Mouse (Mus musculus): ENCODE results near the gene Adgra1. TPM values are rescaled to one million over a fixed set of nuclear protein-coding genes. Genes with fewer than 3 reads are reported as not detected.

Adgra1 gene
- polyA plus RNA-seq (2012; rRNA removed): 0.07 TPM in 2 replicates

DNA sequence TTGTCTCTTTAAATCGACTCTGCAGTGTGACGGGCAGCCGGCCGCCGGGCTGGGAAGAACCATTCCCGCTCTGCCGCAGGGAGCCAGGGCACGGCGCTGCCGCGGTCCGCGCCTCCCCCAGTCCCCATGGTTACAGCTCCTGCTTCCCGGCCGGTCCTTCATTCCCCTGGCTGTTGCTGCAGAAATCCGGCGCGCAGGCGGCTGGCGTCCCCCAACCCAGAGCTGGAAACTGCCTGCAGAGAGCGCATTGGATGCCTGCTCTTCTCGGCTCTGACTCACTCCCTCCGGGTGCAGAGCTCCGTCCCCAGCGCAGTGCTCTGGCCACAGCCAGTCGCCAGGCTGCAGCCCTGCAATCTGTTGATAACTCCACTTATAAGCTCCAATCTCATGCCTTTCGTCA is at the start of gene Adgra1:
Gene Adgra1 (plus strand): TSS at position 139 of the 400 bp plus-strand sequence.
- no peak for DNase-seq (ENCODE audit: low read depth, low spot score)
- WGBS: 2% methylated on average over 27 of the region's 27 CpGs

DNA sequence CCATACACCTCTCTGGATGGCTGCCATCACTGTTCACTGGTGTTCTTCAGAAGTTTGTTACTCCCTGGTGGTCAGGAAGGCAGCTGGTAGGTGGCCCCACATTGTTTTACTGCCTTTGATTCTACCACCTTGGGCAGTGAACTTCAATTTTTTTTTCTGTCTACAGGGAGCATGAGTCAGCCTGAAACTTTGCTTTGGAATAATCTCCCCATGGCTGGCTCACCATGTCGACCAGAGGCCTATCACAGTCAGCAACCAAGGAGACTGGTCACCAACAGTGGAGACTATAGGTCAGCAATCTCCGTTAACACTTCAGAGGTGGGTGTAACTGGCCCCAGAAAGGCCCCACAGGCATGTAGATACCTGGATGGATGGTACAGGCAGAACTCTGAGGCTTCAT is 46.6 kb upstream of the Adgra1 start:
- WGBS: 66% methylated on average over 2 of the region's 2 CpGs
- no peak for DNase-seq (ENCODE audit: low read depth, low spot score)

DNA sequence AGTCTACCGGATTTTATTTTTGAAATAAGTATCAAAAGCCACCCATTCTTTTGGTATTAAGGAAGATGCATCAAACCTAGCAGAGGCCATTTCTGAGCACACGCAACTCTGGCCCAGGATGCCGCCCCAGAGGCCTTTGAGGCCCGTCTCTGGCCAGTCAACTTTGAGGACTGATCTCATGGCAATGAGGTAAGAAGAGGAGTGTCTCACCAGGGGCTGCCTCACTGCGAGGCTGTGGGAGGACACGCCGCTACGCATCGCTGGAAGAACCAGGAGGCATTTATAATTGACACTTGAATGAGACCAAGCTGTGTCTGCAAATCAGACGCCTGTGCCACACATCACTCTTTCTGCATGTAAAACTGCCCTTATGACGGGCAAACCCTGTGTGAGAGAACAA is 45.0 kb upstream of the Adgra1 start:
- WGBS: 85% methylated on average over 11 of the region's 11 CpGs
- DNase-seq (ENCODE audit: low read depth, low spot score): no peak

DNA sequence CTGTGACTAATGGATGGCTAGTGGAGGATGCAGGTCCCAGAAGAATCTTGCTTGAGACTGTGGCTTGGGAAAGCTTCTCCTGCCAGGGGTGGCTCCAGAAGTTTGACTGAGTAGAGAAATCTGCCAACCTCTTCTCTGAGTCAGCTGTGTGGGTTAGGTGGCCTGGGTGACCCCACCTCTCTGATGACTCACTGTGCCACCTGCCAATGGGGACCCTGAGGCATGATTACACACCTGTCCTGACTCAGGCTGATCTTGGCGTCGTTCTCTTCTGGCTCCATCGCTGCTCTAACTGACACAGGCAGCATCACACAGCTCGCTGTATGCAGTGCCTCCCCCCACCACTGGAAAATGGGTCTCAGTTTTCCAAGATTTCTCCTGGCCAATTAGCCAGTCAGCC is 44.3 kb upstream of the Adgra1 start:
- 53% methylated on average over 4 of the region's 4 CpGs for WGBS
- DNase-seq (ENCODE audit: low read depth, low spot score): no peak

DNA sequence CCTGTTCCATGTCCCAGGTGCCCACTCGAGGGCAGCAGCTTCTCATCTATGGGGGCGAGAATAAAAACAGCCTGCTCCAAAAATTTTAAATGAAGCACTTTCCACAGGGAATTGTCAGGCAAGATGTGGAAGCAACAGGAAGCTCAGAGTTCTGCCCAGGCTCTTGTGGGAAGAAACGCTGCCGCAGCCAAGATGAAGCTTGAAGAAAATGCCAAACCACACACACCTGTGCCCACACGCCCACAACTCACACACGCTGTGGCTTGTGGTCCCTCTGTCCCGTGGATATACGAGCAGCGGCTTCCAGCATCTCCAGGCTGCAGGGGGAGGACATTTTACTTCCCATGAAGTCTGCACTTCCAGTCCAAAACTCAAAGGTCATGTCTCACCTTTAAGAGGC is 42.4 kb upstream of the Adgra1 start:
- DNase-seq (ENCODE audit: low read depth, low spot score): no peak
- WGBS: 67% methylated on average over 9 of the region's 9 CpGs

DNA sequence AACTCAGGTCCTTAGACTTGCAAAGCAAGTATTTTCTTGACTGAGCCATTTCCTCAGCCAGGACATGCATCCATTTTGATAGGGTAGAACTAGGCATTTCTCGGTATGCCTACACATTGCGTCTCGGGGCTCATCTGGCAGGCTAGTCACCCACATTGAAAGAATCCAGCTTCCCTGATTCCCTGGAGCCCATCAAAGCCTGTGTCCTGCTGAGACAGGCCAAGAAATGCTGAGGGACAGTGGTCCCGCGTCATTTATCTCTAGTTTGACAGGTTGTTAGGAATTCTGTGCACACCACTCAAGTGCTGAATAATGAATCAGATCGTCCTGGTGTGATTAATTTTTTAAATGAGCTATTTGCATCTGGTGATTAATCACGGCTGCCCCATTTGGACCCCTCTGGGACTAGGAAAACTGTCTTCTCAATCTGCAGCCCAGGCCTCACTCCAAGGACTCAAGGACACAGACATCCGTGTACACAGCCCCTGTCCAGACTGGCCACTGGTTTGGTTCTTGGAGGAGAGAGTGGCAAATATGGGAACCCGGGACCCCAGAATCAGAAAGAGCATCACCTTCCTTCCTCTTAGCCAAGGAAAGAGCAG is 38.9 kb upstream of the Adgra1 start:
- 84% methylated on average over 9 of the region's 9 CpGs for WGBS

DNA sequence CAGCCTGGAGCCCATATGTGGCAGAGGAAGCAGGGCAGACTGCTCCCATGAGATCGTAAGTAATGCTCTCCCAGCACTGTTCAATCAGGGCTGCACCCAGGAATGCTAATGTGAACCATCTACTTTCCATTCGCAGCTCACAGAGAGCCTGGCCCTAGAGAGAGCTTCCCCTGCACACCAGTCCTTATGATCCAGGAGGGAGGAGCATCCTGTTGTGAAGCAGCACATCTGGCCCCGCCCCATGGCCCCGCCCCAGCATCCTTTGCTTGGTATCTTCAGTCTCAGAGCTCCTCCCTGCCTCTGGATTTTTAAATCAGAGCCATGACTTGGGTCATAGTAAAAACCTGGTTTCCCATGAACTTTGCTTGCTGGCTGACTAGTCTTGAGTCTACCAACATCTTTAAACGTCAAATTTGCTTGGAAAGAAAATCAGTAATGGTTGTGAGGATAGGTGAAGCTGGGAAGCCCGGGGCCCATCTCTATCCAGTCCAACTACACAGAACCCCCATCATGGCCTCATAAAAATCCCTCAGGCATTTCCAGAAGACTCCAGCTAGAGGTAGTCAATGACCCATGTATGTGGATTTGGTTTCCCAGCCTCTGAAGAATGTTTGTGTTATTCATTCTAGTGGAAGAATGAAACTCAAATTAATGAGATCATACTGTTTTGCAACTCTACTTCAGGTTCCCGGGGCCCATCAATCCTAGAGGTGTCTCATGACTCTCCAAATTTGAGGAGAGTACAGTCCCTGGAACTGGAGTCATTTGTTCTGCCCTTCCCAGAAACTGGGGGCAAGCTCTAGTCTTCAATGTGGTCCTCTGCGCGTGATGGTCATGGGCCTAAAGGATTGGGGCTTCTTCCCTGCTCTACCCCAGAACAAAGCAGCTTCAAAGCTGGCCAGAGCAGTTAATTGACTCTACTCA is 36.5 kb upstream of the Adgra1 start:
- 65% methylated on average over 9 of the region's 9 CpGs for WGBS
- DNase-seq (ENCODE audit: low read depth, low spot score): no peak

More for the DNA sequence above, 38.9 kb upstream of the Adgra1 start:
- DNase-seq (ENCODE audit: low read depth, low spot score): no peak

DNA sequence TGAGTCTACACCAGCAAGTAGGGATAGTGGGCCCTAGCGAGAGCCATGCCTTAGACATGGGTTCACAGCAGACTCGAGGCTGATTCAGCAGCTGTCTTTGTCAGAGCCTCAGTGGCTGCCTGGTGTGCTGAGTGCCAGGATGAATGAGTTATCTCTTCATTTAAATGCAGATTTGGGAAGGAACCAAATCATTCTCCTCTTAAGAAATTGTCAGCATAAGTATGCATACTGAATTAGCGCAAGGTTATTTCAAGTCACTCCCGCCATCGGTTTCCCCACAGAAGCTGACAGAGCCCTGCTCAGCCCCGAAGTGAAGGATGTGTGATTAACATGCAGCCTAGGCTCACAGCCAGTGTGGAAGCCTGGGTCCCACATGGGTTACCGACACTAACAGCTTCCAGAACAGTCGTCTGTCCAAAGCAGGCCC is 27.8 kb upstream of the Adgra1 start:
- no peak for DNase-seq (ENCODE audit: low read depth, low spot score)
- WGBS: 64% methylated on average over 8 of the region's 8 CpGs

DNA sequence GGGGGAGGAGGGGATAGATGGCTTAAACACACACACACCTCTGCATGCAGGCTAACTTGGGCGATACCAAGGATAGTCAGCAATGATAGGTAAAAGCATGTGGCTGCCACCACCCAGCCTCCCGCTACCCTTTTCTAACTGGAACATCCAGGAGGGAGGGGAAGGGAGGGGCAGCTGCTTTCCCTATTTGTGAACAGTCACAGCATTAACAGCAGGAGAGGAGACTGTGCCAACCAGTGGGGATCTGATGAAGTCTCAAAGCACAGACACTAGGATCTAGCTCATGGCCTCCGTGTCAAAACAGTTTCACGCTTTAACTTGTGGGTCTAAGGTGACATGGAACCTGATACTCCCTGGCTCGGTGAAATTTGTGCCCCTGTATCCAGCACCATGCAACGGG is 23.9 kb upstream of the Adgra1 start:
- 67% methylated on average over 6 of the region's 6 CpGs for WGBS
- DNase-seq (ENCODE audit: low read depth, low spot score): no peak

DNA sequence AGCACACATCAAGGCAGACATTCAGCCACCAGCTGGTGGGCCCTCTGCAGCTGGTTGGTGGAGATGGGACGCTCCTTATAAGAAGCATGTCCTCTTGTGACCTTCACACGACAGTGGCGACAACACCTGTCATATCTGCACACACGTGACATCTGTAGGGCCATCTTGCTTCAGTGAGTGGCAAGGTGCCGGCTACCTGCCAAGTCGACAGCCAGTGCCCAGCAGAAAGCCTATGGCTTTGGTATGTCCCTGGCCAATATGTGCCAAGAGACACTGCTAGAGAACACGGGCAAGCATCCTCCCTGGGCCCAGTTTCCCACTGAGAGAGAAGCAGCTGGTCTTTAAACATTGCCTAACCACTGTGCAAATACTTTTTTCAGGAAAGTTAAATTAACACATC is 22.3 kb upstream of the Adgra1 start:
- DNase-seq (ENCODE audit: low read depth, low spot score): no peak
- WGBS: 84% methylated on average over 7 of the region's 7 CpGs

DNA sequence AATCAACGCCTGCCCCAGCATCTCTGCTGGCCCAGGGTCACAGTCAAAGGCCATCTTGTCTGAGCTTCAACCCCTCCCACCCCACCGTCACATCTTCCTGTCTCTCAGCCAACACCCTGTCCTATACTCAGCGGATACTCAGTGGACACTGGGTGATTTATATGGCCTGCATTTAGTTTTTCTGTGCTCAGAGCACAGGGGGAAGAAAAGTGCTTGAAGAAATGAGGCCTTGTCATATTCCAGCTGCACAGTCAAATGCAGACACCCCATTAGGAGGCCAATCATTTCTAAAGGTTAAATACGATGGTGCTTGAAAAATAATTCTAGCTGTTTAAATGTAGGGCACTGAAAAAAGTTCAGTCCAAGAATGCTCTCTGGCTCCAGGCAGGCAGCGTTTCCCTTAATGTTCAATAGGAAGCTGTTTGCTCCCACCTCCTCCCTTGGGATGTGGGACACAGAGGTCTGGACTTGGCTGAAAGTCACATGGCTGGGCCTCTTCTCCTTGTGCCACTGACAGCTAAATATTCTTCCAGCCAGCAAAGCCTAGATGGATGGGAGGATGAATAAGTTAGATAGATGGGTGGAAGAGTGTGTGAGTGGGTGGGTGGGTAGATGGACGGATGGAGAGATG is 20.3 kb upstream of the Adgra1 start:
- WGBS: 82% methylated on average over 6 of the region's 6 CpGs
- no peak for DNase-seq (ENCODE audit: low read depth, low spot score)

DNA sequence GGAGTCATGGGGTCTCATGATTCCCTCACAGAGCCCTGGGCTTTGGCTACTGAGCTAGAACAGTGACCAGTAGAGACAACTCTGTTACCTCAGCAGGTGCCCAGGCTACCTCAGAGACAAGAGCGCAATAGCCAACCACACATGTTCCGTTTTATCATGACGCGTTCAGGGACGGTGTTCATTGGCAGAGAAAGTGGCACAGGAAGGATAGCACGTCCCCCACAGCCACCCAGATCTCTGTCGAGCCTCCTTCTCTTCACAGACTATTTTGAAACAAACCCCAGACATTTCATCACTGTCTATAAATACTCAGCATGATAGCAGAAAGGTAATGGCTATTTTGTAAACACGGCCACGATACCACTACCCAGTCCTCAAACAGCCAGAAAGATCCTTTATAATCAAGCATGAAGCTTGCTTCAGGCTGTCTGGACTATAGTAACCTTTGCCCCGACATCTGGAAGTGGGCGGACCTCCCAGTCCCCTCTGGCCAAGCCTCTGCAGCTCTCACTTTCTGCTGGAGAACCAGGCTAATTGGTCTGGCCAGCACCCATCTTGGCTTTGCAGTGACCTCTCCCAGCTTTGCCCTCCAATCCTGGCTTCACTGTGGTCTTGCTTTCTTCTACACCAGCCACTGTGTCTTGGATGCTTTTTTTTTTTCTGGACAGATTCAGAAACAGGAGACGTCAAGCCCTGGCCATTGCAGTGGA is 11.5 kb upstream of the Adgra1 start:
- WGBS: 68% methylated on average over 12 of the region's 12 CpGs
- DNase-seq (ENCODE audit: low read depth, low spot score): no peak

DNA sequence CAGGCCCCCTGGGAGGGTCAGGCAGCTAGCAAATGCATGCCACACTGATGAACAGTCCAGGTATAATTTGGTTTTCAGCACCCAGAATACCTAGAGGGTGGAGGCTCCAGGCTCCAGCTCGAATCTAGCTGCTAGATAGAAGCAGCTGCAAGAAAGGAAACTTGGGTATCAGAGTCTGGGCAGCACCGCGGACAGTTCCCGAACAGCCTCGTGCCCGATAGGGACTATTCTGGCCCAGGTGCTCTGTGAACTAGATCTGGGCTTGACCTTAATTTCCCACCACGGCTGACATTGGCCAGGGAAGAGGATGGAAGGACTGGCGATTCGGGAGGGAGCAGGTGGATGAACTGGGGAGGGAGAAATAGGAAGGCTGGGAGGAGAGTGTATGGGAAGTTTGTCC is 6.3 kb upstream of the Adgra1 start:
- DNase-seq (ENCODE audit: low read depth, low spot score): no peak

DNA sequence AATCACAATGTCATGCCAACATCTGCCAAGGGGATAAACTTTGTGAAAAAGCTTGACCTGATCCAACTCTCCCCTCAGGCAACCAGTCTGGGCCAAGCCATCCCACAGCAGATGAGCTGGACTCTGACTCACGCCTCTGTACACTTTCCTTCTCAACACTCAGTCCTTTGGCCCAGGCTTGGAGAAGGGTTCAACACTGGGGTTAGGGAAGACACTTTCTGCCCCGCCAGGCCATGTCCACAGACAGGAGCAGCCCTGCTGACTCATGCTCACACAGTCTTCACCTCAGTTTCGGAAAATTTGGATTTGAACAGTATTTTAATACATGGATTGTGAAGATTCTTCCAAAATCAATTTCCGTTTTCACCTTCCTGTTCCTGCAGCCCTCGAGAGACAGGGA is 442 bp upstream of the Adgra1 start:
- no peak for DNase-seq (ENCODE audit: low read depth, low spot score)
- WGBS: 28% methylated on average over 5 of the region's 5 CpGs

More for the DNA sequence above, 6.3 kb upstream of the Adgra1 start:
- WGBS: 11% methylated on average over 9 of the region's 9 CpGs

DNA sequence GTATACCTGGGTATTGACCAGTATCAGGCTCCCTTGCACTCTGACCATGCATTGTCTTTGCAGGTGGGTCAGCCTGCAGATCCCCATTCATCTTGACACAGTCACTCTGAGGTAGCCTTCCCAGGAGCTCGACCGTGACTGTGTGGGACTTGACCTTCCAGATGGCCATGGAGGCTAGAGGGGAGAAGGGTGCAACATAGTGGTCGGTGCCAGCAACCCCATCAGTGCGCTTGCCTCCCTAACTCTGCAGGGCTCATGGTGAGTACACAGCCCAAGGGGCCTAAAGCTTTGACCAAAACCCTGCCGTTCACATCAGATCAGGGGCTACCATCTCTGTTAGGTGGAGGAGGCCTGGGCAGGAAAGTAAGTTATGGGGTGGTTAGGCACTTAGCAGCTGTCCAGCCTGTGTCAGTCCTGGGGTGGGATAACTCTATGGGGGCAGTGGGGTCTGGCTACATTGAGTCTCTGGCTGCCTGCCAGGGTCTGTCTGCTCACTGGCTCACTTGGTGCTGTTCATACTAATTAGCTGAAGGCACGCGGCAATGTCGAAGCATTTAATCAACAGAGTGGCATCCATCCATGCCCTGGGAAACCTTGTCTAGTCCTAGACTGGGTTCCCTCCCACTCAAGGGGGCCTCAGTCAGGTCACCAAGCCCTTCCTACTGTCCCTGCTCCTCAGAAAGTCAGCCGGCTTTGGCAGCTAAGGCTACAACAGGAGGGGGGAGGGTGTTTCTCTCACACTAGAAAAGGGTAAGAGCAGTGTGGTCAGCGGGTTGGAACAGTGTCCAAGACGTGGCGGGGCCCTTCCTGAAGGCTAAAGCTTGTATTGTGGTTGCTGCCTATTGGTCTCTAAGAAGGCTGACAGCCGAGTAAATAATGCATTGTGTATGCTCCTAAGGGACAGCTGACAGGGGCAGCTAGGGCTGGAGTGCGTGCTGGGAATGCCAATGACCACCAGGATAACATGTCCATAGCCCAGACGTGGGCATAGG is 1.5 kb downstream of the Adgra1 start:
- WGBS: 70% methylated on average over 15 of the region's 15 CpGs
- no peak for DNase-seq (ENCODE audit: low read depth, low spot score)

DNA sequence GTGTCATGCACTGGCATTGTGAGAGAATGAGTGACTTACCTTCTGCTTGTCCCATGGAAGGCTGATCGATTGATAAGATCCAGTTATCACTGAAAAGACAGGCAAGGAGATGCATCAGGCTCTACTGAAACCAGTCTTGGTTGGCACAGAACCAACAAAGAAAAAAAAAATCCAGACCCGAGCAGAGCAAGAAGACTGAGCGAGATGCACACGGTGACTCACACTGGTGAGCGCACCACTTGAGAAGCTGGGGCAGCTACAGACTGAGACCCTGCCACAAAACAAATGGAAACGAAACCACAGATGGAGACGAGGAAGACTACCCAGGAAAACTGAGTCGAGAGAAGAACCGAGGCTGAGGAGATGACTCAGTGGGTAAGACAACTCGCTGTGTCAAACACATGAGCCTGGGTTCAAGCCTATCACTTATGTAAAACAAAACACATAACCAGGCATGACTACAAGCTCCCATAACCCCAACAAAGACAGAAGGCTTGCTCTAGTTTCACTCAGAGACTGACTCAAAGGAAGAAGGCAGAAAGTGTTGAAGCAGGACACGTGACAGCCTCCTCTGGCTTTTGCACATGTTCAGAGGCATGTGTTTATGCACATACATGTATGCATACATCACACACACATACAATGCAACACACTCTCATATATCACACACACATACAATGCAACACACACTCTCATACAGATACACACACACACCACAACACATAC is 6.6 kb downstream of the Adgra1 start:
- WGBS: 77% methylated on average over 11 of the region's 11 CpGs
- DNase-seq (ENCODE audit: low read depth, low spot score): no peak

DNA sequence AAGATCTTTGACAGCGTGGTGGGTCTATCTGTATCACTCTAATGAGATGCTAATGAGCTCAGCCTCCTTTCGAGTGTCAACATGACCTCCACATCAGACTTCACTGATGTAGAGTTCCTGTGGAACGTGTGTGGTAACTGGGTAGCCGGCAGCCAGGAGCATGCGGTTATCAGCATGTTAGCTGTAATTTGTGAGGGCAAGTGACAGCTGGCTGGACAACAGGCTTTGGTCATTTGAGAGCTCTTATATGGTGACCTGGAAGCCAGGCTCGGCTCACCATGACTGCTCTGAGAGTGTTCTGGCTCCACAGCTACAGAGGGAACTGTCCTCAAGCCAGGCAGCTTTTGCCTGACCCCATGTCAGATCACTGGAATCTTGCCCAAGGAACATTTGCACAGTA is 8.4 kb downstream of the Adgra1 start:
- DNase-seq (ENCODE audit: low read depth, low spot score): no peak
- WGBS: 60% methylated on average over 6 of the region's 6 CpGs

DNA sequence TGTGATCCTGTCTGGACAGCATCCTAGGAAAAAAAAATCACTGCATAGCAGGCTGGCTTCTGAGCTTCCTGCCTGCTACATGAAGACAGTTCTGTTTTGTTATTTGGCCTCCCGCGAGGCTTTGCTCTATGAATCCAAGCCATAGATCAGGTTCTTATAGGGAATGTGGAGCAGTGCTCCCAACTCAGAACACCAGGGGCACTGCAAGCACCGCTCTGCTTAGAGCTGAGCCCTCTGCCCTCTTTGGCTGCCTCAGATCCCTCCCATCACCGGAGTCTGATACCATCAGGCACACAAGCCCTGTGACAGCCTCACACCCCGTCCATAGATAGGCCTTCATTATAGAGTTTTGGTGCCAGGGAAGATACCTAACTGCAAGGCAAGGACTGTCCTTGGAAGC is 9.2 kb downstream of the Adgra1 start:
- DNase-seq (ENCODE audit: low read depth, low spot score): no peak
- 49% methylated on average over 5 of the region's 5 CpGs for WGBS
